Mouse (Mus musculus) olfactory bulb, adult 2 months (tissue): Measurements from ENCODE around the gene Gcm2. TPM values are rescaled to one million over a fixed set of nuclear protein-coding genes. Genes with fewer than 3 reads are reported as not detected.

ENCODE experiments used
- H3K27ac ChIP-seq: fragments of 200-500 bp; 2 replicates; pipeline ENCODE4 v1.5.1; 2012; ENCODE audit warnings: low read depth, low read length; ENCODE audit not compliant: insufficient read depth
- H3K4me1 ChIP-seq: fragments of 200-500 bp; 2 replicates; pipeline ENCODE4 v1.6.1; 2012; ENCODE audit warnings: low read length; ENCODE audit not compliant: control insufficient read depth, insufficient read depth
- H3K4me3 ChIP-seq: fragments of 200-500 bp; 2 replicates; pipeline ENCODE4 v1.5.1; 2012; ENCODE audit warnings: mild to moderate bottlenecking, low read depth, low read length, moderate library complexity; ENCODE audit not compliant: insufficient read depth
- CTCF ChIP-seq: fragments of 200-500 bp; IDR thresholded peaks from 2 replicates; pipeline ENCODE4 v1.5.1; 2012; ENCODE audit warnings: low read depth, mild to moderate bottlenecking, low read length, moderate library complexity; ENCODE audit not compliant: insufficient read depth
- POLR2A ChIP-seq: fragments of 200-500 bp; IDR thresholded peaks from 2 replicates; pipeline ENCODE4 v1.6.1; 2012; ENCODE audit warnings: mild to moderate bottlenecking, low read depth, low read length, moderate library complexity; ENCODE audit not compliant: insufficient read depth
- WGBS: fragments of 180-500 bp; shearing (Covaris S2); methylation state at CpG from one replicate; pipeline ENCODE4 v1.1.7; 2018; 5-methylcytosine and 5-hydroxymethylcytosine counted together
- polyA plus RNA-seq: library from polyadenylated mRNA; stranded (reverse); fragments of >200 nt; gene quantifications from 2 replicates; pipeline ENCODE4 v1.2.4, GENCODE M21; 2012; ENCODE audit warnings: low replicate concordance; ENCODE audit not compliant: missing spikeins, insufficient read depth, insufficient read length

The Gcm2 gene
- polyA plus RNA-seq, 1 experiment: not detected

GRCm38 (mm10) chr13:41084521-41084920, 26.3 kb downstream of the Gcm2 start:
- Histone ChIP-seq H3K4me3 (no peak overlapping the region), H3K4me1 (peaks cover 1% of the 10 kb centered on the region; the same call in 1 of the 2 replicates), H3K27ac (no peak overlapping the region)
- TF ChIP-seq CTCF (no peak), POLR2A (no peak)
- WGBS: 93% methylated on average over 3 of the region's 3 CpGs

- Histone ChIP-seq H3K4me1 (peaks cover 9% of the 10 kb centered on the region), H3K4me3 (no peak overlapping the region), H3K27ac (no peak overlapping the region)
- 96% methylated on average over 6 of the region's 6 CpGs for WGBS
- TF ChIP-seq POLR2A (no peak), CTCF (no peak)
Measured at GRCm38 (mm10) chr13:41080700-41081099, 30.1 kb downstream of the Gcm2 start.

GRCm38 (mm10) chr13:41079859-41080258, 31.0 kb downstream of the Gcm2 start:
- Histone ChIP-seq H3K4me1 (peaks cover 9% of the 10 kb centered on the region), H3K27ac (no peak overlapping the region), H3K4me3 (no peak overlapping the region)
- 58% methylated on average over 5 of the region's 5 CpGs for WGBS
- no peak for TF ChIP-seq POLR2A
- TF ChIP-seq CTCF: no peak

- TF ChIP-seq POLR2A: no peak
- TF ChIP-seq CTCF: no peak
- WGBS: under 1% methylated on average over 40 of the region's 40 CpGs
- Histone ChIP-seq H3K4me3 (peak within 1 kb of the TSS; percentile 44), H3K27ac (no peak within 1 kb of the TSS), H3K4me1 (peaks cover 9% of the 10 kb centered on the region)
Measured at GRCm38 (mm10) chr13:41079421-41079780, 31.4 kb downstream of the Gcm2 start, which contains the start of gene Mak. Mak (minus strand) TSS chr13:41079706.

GRCm38 (mm10) chr13:41078690-41079420, 32.0 kb downstream of the Gcm2 start:
- H3K4me3 ChIP-seq: no peak overlapping the region
- TF ChIP-seq POLR2A (no peak), CTCF (no peak)
- no peak overlapping the region for H3K27ac ChIP-seq
- H3K4me1 ChIP-seq: peaks cover 9% of the 10 kb centered on the region
- 20% methylated on average over 24 of the region's 24 CpGs for WGBS

- Histone ChIP-seq H3K27ac (no peak overlapping the region), H3K4me1 (peaks cover 9% of the 10 kb centered on the region), H3K4me3 (no peak overlapping the region)
- TF ChIP-seq CTCF (no peak), POLR2A (no peak)
- 57% methylated on average over 9 of the region's 9 CpGs for WGBS
Measured at GRCm38 (mm10) chr13:41077921-41078320, 32.9 kb downstream of the Gcm2 start.

- peaks cover 2% of the 10 kb centered on the region for H3K4me1 ChIP-seq
- H3K27ac ChIP-seq: no peak overlapping the region
- 84% methylated on average over 5 of the region's 5 CpGs for WGBS
- no peak overlapping the region for H3K4me3 ChIP-seq
- no peak for TF ChIP-seq CTCF
- no peak for TF ChIP-seq POLR2A
Measured at GRCm38 (mm10) chr13:41073819-41074218, 37.0 kb downstream of the Gcm2 start.

GRCm38 (mm10) chr13:41071617-41072016, 39.2 kb downstream of the Gcm2 start:
- 83% methylated on average over 11 of the region's 11 CpGs for WGBS
- Histone ChIP-seq H3K4me3 (no peak overlapping the region), H3K4me1 (no peaks in the 10 kb centered on the region), H3K27ac (no peak overlapping the region)
- no peak for TF ChIP-seq POLR2A
- no peak for TF ChIP-seq CTCF

- WGBS: 94% methylated on average over 4 of the region's 4 CpGs
- Histone ChIP-seq H3K4me1 (no peaks in the 10 kb centered on the region), H3K27ac (no peak overlapping the region), H3K4me3 (no peak overlapping the region)
- TF ChIP-seq POLR2A: no peak
- TF ChIP-seq CTCF: no peak
Measured at GRCm38 (mm10) chr13:41067618-41068017, 43.2 kb downstream of the Gcm2 start.
